Mouse (Mus musculus): ENCODE measurements around the gene Tmem88.

DNA sequence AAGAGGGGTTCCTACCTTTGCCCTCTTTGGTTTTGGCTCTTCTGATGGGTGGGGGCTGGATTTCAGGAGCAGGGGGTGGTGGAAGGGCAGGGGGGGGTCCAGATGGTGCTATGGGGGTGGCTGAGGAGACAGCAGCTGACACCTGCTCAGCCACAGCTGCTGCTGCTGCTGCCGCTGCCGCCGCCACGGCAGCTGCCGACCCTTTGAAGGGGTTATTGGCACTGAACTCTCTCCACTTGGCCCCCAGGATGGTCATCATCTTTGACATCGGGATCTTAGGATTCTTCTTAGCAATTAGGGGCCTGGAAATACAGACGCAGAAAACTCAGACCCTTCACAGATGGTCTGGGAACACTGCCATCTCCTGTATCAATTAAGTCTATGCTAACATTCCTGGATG is 36.0 kb downstream of the Tmem88 start:
- TF ChIP-seq CTCF (IDR thresholded peaks at IDR 0.05; ENCODE audit: low read depth, low read length) (no peak), POLR2A (IDR thresholded peaks at IDR 0.05; ENCODE audit: extremely low read depth, insufficient read depth, low read length) (no peak)
